Mouse (Mus musculus) natural killer cell, adult 2 months (primary cell): Measurements from ENCODE around the gene Scfd2.

Source experiments
- DNase-seq, 2 experiments: peaks; one replicate each; pipeline ENCODE4 v3.0.0; 2022; ENCODE audit warnings: low spot score in 2 of 2

The Scfd2 gene

DNA sequence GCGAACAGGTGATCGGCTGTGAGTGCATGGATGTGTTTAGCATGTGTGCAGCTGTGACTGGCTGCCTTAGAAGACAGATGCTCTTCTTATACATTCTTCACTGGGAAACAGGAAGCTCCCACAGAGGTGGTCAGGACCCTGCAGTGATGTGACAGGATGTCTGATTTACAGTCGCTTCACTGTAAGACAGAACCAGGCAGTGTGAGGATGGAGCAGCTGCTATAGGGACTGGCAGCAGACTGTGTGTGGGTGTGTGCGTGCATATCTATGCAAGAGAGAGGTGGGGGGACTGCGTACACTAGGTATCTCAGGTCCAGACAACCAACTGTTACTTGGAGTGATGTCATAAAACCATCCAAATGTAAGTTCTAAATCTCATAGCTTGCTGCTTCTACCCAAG lies 254.3 kb downstream of the Scfd2 start:
- no peak for DNase-seq

GRCm38 (mm10) chr5:74273313-74273712 lies 258.2 kb downstream of the Scfd2 start:
- DNase-seq: no peak

- no peak for DNase-seq
Measured at GRCm38 (mm10) chr5:74267736-74268369, 263.7 kb downstream of the Scfd2 start.

DNA sequence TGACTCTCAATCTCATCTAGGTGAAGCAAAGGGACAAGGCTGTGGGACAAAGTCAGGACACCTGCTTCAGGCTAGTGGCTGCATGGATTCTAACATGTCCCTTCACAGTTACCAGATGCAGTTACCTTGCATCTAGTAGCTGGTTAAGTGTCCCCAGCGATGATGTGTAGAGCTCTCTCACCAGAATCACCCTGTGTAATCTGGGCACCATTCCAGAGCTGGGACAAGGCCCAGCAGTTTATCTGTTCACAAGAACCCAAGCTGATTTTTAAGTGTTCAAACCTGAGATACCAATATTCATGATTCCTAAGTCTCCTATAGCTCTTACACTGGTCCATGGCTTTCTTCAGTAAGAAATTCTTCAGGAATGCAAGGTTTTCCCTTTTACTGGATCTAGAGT lies 264.4 kb downstream of the Scfd2 start:
- DNase-seq: no peak

DNA sequence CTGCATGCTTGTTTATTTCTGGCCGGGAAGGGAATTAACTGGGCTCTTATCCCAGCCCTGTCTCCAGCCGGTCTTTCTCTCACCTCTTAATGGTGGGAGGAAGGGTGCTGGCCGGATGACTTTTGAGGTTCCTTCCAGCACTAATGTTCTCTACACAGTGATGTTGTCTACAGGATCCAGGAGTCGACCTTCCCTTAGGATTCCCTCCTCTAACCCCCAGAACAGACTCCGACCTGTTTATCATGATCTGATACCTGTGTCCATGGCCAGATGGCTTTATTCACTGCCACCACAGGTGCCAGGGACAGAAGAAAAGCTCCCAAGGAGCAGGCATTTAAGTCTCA lies 265.1 kb downstream of the Scfd2 start:
- DNase-seq: no peak

GRCm38 (mm10) chr5:74265601-74266475 lies 265.7 kb downstream of the Scfd2 start:
- no peak for DNase-seq

- no peak for DNase-seq
Measured at GRCm38 (mm10) chr5:74265151-74265550, 266.4 kb downstream of the Scfd2 start.

DNA sequence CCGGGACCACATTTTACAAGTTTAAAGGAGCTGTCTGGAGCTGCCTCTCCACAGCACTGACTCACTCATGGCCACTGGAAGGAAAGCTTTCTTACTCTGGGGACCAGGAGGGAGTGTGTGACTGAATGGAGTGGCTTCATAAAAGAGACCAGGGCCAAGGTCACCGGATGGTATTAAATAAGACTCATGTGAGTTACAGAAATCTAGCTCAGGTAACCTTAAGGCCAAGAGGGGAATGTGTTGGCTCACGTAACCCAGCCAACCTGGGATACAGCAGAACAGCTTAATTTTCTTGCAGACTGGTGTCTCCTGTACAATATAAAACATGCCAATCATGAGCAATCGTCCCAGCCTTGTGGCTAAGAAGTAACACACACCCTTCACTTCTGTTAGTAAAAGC lies 267.0 kb downstream of the Scfd2 start:
- DNase-seq: no peak

GRCm38 (mm10) chr5:74261016-74261415 lies 270.5 kb downstream of the Scfd2 start:
- DNase-seq: no peak

GRCm38 (mm10) chr5:74260378-74260809 lies 271.2 kb downstream of the Scfd2 start:
- peak in 1 of 2 experiments; percentile 6 for DNase-seq

GRCm38 (mm10) chr5:74256705-74257104 lies 274.9 kb downstream of the Scfd2 start:
- DNase-seq: no peak

DNA sequence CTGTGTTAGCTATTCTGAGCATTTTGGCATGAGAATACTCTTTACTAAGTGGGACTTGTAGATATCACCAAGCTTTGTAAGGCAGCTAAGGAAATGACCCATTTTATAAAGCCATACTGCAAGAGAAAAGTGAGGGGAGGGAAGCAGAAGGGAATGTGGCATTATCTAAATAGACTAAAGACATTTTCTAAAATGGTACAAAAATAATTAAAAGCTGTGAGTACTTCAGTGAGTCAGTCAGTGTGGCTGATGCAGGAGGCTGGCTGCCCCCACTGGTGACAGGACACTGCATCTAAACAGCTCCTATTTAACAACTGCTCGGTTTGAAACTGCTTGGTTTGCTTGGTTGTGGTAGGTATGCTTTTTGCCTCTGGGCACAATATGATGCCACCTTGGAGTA lies 276.6 kb downstream of the Scfd2 start:
- no peak for DNase-seq

DNA sequence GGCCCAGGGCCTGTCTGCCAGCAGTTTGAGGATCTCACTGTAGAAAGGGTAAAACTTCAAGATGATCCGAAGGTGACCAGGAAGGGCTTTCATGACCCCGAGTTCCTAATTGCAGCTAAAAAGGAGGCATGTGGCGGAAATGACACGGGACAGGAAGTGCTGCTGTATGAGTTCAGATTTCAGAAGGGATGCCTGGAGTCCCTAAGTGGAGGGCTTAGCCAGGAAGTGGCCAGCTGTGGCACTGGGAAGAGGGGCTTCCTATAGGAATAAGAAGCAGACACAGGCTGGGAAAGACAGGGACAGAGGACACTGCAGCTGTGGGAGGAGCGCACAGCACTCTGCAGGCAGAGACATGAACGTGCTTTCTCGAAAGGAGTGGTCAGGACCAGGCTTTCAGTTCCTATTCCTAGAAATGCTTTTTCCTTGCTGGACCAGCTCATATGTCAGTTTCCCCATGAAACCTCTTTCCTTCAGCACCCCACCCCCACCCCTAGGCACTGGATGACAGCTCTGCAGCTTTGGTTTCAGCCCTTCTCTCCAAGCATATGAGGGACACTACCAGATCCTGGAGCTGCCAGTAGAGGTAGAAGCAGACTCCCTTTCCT lies 277.7 kb downstream of the Scfd2 start:
- no peak for DNase-seq

- DNase-seq: no peak
Measured at GRCm38 (mm10) chr5:74252672-74253286, 278.8 kb downstream of the Scfd2 start.

- DNase-seq: no peak
Measured at GRCm38 (mm10) chr5:74250947-74251346, 280.6 kb downstream of the Scfd2 start.

GRCm38 (mm10) chr5:74250308-74250707 lies 281.3 kb downstream of the Scfd2 start:
- DNase-seq: no peak

DNA sequence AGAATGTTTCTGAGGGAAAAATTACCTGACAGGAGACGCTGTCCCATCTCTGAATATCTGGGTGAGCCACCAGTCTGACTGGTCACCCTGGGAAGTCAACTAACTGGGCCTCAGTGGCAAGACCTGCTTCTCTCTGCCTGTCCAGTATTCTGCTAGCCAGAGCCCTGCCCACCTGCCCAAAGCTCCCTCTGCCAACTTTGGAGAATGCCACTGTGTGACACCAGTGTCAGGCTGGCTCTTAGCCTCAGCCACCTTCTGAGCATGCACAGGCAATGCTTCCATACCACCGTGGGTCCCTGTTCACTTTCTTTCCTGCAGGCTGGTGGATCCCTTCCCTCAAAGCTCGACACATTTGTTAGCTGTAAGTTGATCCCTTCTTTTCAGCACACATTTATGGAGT lies 281.8 kb downstream of the Scfd2 start:
- DNase-seq: no peak

DNA sequence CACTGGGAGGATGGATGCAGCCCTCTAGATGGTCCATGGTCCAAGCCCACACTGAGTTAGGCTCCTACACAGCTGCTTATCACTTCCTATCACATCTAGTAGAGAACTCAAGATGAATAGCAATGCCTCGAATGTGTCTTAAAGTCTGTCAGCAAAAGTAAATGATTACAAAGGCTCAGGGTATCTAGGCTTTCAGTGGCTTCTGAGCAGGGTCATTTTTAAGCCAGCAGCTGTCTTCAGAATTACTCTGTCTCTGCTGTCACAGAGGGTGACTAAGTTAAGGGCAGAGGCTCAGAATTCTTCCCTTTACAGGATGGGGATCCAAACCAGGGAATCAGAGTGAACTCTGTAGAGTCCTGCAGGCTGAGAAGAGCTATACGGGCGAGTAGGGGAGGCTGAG lies 284.6 kb downstream of the Scfd2 start:
- DNase-seq: no peak

GRCm38 (mm10) chr5:74246453-74246852 lies 285.1 kb downstream of the Scfd2 start:
- DNase-seq: no peak

DNA sequence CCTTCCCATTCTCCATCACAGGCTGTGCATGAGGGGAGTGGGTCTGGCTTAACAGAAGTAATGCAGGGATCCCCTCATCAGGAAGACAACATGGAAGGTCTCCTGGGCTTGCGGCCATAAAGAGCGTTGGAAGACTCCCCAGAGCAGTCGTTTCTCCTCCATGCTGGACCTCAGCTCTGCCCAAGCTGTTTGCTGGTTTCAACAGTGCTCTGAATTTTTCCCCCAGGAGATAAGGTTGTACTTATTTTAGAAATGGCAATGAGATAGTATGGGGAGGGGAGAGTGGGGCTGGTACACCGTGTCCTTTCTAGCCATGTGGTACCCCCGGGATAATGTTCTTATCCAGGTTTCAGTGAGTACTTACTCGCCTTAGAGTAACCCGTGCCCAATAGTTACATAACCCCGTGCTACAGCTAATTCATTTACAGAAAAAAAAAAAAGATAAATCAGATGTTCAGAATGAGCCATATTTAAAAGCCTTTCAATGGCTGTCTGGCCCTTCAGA lies 285.9 kb downstream of the Scfd2 start:
- no peak for DNase-seq

GRCm38 (mm10) chr5:74244406-74245019 lies 287.0 kb downstream of the Scfd2 start:
- DNase-seq: no peak

GRCm38 (mm10) chr5:74242654-74243053 lies 288.9 kb downstream of the Scfd2 start:
- no peak for DNase-seq
